Mouse (Mus musculus) monocyte, adult 5-6 weeks (primary cell): ENCODE measurements around the gene Btbd9. TPM values are rescaled to one million over a fixed set of nuclear protein-coding genes. Genes with fewer than 3 reads are reported as not detected.

Source experiments
- ATAC-seq: fragments of 153-309, 156-312 bp; replicated peaks from 2 replicates; pipeline ENCODE4 v1.8.0; 2017; ENCODE audit warnings: mild to moderate bottlenecking; ENCODE audit not compliant: low TSS enrichment, insufficient number of reproducible peaks, severe bottlenecking, poor library complexity, low FRiP score
- total RNA-seq: library from RNA; stranded (forward); fragments of 200-1000, 200-491, 200-594 nt; gene quantifications from 3 replicates; pipeline ENCODE4 v1.2.3, GENCODE M21; 2017

Btbd9 gene
- total RNA-seq, 1 experiment from 2014 or later: 25.3 TPM

DNA sequence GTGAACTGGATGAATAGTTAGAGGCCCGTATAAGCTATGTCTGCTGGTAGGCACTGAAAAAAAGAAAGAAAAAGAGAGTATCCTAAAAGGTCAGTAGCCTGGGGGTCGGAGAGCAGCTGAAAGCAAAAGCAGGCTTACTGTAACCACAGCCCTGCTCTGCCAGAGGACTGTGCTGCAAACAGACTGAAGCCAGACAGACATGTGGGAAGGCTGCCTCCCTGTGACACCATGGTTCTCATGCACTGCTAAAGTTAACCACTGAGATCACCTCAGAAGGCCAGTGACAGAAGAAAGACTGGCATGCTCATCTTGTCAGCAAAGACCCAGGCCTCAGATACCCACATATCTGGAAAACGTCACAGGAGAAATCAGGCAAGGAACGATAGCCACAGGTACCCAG lies 317.8 kb downstream of the Btbd9 start:
- ATAC-seq: no peak

DNA sequence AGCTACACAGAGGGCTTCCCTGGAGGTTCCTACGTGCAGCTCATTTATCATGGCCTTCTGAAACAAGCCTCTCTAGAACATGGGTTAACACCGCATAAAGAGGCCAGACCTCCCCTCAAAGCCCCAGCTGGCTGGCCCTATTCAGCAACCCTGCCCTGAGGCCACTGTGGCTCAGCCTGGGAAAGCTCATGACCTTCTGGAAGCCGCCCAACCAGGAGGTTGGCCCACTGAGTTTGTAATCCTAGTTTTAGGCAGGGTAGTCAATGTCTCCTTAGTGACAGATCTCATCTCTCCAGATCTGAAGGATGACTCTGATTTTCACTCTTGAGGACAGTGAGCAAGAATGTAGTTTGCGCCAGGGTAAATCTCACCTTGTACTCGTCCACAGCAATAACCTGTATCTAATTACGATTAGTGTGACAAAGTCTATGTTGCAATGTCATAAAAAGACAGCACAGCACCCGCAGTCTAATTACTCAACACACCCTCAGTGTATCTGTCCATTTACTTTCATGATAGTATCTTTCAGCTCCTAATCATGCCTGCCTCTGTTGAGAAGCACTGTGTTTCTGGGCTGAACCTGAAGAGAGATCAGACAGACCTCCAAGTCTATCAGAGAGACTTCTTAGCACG lies 320.2 kb downstream of the Btbd9 start:
- ATAC-seq: no peak

DNA sequence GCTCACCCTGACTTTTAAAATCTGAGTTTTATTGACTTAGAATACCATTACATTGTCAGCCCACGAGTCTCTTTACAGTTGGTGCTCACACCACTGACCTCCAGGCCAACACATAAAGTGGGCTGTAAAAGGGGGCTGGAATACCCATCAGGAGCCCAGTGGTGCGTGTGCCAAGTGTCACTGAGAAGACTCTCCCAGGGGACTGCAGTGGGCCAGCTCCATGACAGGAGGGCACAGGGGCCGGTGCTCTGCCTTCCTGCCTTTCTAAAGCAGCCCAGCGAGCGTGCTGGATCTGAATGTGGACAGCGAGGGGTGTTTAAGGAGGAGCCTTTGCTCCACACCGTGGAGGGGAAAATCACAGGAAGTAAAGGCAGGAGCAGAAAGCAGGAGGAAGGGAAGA lies 322.4 kb downstream of the Btbd9 start:
- ATAC-seq: no peak

DNA sequence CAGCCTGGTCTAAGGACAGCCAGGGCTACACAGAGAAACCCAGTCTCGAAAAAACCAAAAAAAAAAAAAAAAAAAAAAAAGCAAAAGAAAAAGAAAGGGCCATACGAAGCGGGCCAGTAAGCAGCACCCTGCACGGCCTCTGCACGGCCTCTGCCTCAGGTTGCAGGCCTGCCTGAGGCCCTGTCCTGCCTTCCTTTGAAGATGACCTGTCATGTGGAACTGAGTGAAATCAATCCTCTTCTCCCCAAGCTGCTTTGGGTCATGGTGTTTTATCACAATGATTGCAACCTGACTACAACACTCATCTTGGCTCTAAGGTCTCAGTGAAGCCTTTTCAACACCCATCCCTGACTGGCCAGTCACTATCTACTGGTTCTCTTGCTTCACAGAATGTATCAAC lies 323.3 kb downstream of the Btbd9 start:
- no peak for ATAC-seq

DNA sequence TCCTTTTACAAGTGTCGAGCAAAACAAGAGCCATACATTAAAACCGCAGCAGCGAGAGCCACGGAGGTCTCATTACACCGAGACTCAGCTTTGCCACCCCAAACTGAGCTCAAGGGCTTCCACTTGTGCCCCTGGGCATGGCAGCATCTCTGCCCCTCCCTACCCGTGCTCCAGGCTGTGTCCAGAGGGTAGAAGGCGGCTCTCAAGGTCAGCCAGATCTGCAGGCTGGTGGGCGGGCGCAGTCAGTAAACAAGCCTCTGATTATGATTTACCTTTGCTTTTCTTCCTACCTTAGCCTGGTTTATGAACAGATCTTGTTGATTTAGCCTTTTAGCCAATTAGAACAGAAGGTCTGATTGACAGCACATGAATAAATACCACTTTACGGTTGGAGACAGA lies 331.0 kb downstream of the Btbd9 start:
- no peak for ATAC-seq

DNA sequence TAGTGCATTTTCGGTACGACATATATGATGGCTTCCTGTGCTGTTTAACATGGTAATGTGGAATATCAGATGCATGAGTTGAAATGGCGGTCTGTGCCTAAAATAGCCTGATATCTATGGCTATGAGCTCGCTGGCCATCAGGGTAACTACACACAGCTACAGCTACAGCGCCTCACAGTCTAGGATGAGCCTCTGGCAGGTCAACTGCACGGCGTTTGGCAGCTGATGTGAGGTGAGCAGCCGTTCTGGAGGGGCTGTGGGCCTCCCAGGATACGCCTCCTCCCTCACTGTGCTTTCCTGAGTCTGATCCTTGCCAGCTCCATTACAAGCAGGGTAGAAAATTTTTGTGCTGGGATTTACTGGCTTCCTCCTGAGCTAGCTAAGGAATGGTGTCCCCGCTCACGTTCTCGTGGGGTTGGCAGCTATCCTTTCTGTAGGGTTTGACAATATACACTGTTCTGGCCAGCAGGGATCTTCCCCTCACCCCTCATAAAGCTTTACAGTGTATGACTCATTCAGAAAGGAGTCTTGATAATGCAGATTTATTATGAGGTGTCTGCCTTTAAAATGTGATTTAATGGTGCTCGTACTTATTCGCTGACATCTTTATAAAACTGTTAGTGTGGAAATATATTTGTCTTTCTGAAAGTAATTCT lies 331.5 kb downstream of the Btbd9 start:
- no peak for ATAC-seq

DNA sequence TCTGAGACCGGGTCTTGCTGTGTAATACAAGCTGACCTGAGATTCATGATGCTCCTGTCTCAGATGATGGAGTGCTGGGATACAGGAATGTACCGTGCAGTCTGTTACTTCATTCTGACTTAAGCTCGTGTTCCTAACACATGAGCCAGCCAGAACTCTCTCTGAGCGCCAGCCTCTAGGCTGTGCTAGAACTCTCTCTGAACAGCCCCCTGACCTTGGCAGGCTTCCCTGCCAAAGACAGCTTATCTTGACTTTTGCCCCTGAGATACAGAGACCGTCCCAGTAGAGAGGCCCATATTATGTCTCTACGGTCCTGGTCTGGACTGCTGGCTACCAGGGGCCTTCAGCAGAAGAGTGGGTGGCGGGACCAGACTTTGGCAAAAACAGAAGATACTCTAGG lies 332.7 kb downstream of the Btbd9 start:
- no peak for ATAC-seq

DNA sequence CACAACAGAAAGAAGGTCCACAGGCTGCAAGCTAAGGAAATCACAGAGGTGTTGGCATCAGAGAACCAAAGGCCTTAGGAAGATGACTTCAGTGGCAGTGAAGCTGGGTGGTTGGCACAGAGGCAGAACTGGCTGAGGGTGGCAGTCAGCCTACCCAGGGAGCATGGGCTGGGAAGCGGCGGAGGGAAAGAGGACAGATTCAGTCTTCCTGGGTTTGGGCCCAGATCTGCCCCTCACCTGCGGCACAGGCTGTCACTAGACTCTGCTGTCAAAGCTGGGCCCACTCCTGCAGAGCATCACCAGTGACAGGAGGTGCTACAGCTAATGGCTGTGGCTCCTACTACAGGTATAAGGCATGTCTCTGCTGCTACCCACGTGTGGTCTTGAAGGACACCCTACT lies 333.6 kb downstream of the Btbd9 start:
- no peak for ATAC-seq

DNA sequence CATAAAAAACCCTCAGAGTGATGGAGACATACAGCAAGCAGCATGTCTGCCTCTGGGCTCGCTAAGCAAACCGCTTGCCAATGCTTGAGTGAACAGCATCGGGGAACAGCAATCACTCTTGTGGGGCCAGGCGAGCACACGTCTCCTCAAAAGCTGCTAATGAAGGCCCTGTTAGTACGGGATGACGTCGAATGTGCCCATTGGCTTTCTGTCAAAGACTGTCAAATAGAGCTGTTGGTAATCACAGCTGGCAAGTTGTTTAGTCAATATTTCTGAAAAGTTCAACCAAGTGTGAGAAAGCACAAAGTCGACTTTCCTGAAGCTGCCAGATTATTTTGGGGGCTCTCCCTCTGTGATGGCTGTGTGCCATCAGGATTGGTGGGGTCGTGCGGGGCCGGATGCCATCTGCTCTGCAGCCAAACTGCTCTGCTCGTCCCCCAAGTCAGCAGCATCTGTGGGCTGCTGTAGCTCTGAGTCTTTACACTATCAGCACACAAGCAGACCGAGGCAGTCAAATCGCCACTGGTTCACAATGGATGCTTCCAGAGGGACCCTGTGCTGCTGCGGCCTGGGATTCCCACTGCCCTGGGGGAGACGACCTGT lies 334.5 kb downstream of the Btbd9 start:
- ATAC-seq: no peak

DNA sequence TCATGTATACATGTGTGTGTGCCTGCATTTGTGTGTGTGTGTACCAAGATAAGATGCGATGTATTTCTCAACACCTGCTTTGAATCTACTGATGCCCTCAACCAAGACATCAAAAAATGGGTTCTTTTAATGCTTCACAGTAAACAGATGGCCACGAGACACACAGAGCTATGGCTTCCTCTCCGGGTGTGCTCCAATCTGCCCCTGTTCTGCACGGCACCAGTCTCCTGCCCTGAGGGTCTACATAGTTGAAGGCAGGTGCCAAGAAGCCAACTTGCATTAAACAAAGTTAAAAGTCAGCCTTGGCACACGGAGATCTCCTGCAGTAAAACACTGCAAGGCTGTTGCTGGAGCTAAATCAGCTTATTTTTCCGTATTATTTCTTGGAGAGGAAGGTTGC lies 335.2 kb downstream of the Btbd9 start:
- no peak for ATAC-seq

DNA sequence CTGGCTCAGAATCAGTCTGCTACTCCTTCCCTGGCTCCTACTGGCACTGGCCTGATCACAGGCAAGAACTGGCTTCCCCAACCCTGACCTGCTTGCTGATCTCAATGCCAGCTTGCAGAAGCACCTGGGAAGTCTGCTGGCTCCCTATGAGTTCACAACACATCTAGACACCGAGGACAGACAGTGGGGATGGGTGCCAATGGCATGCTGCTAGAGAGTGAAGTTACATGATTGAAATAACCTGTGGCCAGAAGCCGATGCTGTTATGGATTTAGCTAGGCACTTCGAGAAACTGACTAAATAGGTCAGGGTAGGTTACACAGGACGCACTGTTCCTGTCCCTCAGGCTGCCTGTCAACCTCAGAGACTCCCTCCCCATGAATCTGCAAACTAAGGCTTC lies 335.6 kb downstream of the Btbd9 start:
- ATAC-seq: no peak

DNA sequence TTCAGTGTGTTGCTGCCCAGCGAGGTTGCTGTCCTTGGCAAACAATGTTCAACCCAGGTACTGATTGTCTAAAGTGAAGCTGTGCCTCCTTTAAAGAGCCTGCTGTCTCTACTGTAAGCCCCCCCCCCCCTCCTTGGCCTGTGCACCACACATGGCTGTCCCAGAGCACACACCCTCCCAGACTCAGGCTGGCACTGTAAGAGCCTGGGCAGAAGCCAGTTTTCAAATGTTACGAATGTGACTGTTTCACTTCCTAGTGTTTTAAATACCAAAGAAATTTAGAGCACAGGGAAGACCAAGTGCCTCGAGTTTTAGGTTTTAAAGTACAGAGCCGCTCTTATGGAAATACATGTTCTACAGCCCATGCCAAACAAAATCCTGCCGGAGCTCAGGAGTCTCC lies 336.8 kb downstream of the Btbd9 start:
- no peak for ATAC-seq

DNA sequence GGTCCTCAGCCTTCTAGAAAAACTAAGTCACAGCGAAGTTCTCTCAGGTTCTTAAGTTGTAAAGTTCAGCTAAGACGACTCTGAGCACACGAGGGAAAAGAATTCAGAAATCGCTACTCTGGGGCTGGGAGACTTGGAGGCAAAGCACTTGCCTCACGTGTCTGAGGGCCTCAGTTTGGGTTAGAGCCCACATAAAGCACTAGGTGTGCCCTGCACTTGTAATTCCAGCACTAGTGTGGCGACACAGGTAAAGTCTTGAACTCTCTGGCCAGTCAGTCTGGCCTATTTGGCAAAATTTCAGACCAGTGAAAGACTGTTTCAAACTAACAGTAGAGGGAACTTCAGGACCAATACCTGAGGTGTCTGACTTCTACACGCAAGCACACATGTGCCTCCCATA lies 338.7 kb downstream of the Btbd9 start:
- ATAC-seq: no peak

DNA sequence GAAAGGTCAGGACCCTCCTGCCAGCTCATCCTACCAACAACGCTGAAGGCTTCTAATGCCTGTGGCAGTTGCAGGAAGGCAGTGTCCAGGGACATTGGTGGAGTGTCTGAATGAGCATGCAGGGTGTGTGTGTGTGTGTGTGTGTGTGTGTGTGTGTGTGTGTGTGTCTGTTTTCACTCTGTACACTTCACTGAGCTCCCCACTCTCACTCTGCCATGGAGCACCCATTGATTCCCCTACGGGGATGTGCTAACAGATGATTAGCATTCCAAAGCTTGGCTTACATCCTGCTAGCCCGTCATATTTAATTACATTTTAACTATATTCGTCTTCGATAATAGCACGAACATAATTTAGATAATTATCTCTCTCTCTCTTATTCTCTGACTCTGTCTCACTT lies 339.7 kb downstream of the Btbd9 start:
- no peak for ATAC-seq

DNA sequence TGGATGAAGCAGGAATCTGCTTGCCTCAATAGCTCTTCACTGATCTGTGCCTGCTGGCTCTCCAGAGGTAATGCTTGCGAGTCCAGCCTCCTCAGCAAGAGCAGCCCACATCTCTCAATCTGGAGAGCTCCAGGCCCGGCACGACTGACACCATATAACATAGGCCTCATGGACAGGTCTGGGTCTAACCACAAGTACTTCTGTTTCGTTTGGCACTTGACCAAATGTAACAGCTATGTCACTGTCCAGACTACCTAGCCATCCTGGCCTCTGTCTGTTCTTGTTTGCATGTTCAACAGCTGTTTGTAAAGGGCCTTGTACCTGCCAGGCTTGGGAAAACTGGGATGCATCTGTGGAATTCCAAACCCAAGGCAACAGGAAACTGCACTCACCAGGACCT lies 340.9 kb downstream of the Btbd9 start:
- ATAC-seq: no peak

DNA sequence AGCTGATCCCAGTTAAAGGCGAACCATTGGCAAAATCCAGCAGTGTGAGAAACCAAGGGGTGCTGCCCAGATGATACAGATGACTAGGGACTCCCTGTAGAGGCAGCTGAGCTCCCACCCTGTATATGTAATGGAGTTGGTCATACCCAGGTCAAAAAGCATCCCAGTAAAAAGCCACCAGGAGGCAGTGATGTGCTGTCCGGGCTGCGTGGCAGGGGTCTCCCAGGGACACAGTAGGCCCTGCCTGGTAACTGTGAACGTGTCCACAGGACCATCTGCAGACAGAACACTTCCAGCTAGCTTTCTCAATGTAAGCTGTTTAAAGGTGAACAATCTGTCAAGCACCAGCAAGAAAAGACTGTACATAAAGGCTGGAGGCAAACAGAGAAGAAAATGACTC lies 343.6 kb downstream of the Btbd9 start:
- ATAC-seq: no peak

DNA sequence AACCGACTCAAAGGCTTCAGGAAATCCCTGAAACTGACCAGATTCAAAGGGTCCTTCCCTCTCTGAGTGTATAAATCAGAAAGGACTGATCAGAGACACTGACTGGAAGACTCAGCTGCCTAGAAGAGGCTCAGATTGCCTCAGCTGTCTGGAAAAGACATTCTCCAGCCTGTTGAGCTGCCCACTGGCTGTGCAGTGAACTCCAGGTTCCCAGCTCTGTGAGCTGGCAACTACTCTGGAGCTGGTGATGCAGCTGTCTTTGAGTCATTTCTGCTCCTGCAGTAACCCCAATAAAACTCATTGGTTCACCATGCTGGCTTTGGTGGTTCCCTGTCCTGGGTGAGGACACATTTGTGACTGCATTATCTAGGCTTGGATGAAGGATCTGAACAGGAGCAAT lies 344.8 kb downstream of the Btbd9 start:
- ATAC-seq: no peak

DNA sequence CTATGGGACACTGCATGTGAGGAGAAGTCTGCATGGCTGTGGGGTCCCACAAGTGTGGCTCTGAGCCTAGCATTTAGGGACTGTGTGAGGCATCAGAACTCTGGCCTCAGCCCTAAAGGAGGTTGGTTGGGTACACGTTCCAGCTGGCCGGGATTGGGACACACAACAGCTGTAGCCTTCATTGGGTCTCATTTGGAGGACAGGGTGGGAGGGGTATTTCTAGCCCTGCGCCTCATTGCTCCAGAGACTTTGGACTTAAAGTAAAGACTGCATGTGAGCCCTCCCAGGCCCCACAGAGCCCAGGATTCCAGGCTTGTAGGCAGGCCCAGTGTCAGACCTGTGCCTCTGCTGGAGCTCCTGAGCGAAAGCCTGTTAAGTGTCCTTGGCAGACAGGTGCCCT lies 345.9 kb downstream of the Btbd9 start:
- ATAC-seq: no peak

DNA sequence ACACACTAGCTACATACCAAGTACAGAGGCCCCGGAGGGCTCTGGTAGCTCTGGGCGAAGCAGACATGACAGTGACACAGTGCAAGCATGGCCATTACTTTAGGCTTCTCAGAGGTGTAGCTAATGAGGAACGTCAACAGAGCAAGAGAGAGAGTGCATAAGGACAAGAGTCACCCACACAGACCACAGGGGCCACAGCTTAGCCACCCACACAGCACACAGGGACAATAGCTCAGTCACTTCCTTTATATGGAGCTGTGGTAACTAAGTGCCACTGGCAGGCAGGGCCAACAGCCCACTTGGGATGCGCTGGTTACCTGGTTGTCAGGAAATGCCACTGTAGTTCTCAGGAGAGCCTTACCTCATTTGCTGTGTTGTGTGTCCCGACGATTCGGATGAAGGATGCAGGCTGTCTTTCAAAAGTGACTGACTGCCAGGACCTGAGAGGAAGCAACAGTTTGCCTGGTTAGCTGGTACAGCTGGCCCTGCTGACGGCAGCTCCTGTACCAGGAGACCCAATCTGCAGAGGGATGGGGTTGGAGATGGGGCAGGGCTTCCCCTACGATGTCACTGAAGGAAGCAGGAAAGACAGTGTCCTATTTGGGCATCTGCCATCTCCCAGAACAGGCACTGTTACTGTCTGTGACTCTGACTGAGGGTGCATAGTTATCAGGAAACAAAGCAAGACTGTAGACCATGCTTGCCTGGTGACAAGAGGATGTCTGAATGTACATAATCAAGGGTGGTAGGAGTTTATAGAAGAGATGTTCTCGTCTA lies 347.7 kb downstream of the Btbd9 start:
- ATAC-seq: no peak
